Comparison of ENCODE assay signal across 12 mouse cellular contexts in the genomic region with DNA sequence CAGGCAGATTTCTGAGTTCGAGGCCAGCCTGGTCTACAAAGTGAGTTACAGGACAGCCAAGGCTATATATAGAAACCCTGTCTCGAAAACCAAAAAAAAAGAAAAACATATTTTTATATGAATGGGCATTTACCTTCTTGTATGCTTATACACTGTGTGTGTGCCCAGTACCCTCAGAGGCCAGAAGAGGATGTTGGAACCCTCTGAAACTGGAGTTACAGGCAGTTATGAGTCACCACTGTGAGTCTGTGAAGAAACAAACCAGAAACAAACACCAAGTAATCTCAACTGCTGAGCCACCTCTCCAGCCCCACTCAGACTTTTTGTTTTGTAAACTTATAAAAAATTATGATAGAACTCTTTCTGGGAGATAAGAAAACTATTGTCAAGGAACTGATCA. TPM values are rescaled to one million over a fixed set of nuclear protein-coding genes. Genes with fewer than 3 reads are reported as not detected.
"Had no signal": no experiment of that assay in that cellular context is flagged by ENCODE, and none has a peak within 500 bp of the region (broad histone marks: within the 10 kb centered on the region; RNA-seq: fewer than 3 reads in every experiment).

No protein-coding gene starts in this region.

- H3K9ac ChIP-seq: limb, embryonic 15.5 days; liver, embryonic 12.5 days; lung, embryonic 15.5 days; neural tube, embryonic 12.5 days; stomach, embryonic 15.5 days had no signal

- H3K27ac ChIP-seq: left cerebral cortex, adult 2 months; liver, embryonic 12.5 days; lung, embryonic 15.5 days; midbrain, embryonic 10.5 days; neural tube, embryonic 12.5 days had no signal

- H3K27me3 ChIP-seq: limb, embryonic 15.5 days; lung, embryonic 15.5 days; neural tube, embryonic 12.5 days; stomach, embryonic 15.5 days had no signal

- H3K9me3 ChIP-seq: limb, embryonic 15.5 days; liver, embryonic 12.5 days; lung, embryonic 15.5 days; midbrain, embryonic 10.5 days; neural tube, embryonic 12.5 days; stomach, embryonic 15.5 days had no signal

- H3K4me2 ChIP-seq: liver, embryonic 12.5 days; lung, embryonic 15.5 days; neural tube, embryonic 12.5 days; stomach, embryonic 15.5 days had no signal

- DNase-seq: kidney, postnatal 10 days; kidney, postnatal 4 days; midbrain, embryonic 14.5 days; retina, postnatal 1 day had no signal

- H3K4me3 ChIP-seq: left cerebral cortex, adult 2 months; liver, embryonic 12.5 days; lung, embryonic 15.5 days; midbrain, embryonic 10.5 days; neural tube, embryonic 12.5 days; stomach, embryonic 15.5 days had no signal

- H3K36me3 ChIP-seq: limb, embryonic 15.5 days; liver, embryonic 12.5 days; lung, embryonic 15.5 days; midbrain, embryonic 10.5 days; neural tube, embryonic 12.5 days; stomach, embryonic 15.5 days had no signal

- ATAC-seq: liver, embryonic 12.5 days had no signal

RNA-seq across cellular contexts. Expression of a gene that starts 28.7 kb away (rescaled TPM):
- total RNA-seq: monocyte, adult 5-6 weeks had no signal
